Mouse (Mus musculus) brown adipose tissue, adult 24 weeks (tissue): ENCODE measurements at regions not wholly inside any gene's neighbourhood (a gene's known extent, or its start where the extent isn't known, plus 50 kb on each side); places are given as distances from the start of the nearest gene placed in this dataset.

Experiments
- H3K27ac ChIP-seq: fragments of 200-500 bp; replicated peaks from 2 replicates; pipeline ENCODE4 v1.5.1; 2012; ENCODE audit warnings: low read depth, mild to moderate bottlenecking, low read length
- H3K4me1 ChIP-seq: fragments of 200-500 bp; 2 replicates; pipeline ENCODE4 v1.6.1; 2012; ENCODE audit warnings: low read length, mixed read lengths; ENCODE audit not compliant: control insufficient read depth, insufficient read depth, insufficient read length
- H3K4me3 ChIP-seq: fragments of 200-500 bp; 2 replicates; pipeline ENCODE4 v1.5.1; 2012; ENCODE audit warnings: low read depth, mild to moderate bottlenecking, low read length, moderate library complexity; ENCODE audit not compliant: insufficient read depth

DNA sequence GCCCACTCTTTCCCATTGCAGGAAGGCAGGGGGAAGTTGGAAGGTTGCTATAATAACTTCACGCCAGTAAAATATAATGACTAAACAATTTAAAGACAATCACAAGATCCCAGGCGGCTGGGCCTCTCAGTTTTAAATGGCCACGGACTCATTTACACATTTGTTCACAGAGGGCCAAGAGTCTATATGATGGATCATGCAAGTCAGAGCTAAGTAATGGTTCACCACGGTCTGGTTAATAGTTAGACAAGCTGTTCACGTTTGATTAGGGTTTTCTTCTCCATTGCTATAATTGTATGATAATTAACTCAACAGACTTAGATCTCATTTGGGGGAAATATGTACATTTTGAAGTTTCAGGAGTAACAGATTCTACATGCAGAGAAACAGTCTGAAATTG lies 170.0 kb downstream of the Ppargc1a start:
- Histone ChIP-seq H3K4me1 (no peaks in the 10 kb centered on the region), H3K4me3 (no peak overlapping the region), H3K27ac (no peak overlapping the region)

DNA sequence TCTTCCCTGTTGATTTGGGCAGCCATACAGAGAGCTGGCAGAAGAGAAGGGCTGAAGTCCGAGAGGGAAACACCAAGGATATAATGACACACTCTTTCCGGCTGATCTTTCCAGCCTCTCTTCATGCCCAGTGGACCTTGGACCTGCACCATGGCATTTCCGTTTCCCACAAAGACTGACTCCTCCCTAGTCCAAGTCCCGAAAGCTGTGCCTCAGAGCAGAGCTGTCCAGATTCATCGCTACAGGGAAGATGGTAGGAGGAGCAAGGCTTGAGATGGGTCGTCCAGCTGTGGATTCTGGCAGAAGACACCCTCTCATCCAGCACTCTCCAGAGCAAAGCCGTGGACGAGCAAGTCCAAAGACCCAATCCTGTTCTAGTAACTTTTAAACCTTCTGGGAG lies 176.2 kb downstream of the Ppargc1a start:
- H3K4me3 ChIP-seq: no peak overlapping the region
- no peaks in the 10 kb centered on the region for H3K4me1 ChIP-seq
- H3K27ac ChIP-seq: no peak overlapping the region

DNA sequence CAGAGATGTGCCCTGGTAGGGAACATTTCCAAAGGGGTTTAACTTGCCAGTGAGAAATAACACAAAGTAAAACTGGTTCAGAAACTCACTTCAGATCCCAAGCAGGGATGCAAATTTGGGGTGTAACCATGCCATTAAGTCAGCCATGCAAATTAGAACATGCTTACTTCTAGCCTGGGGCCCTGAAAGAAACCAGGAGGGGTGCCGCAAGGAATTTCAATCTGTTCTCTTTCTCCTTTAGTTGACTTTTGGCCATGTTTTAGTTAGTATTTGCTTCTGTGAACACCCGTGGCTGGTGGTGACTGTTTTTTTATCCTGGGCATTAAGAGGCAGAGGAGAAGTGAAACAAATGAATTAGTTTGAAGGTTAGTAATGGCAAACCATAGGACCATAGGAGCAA lies 179.8 kb downstream of the Ppargc1a start:
- Histone ChIP-seq H3K27ac (no peak overlapping the region), H3K4me1 (no peaks in the 10 kb centered on the region), H3K4me3 (no peak overlapping the region)

DNA sequence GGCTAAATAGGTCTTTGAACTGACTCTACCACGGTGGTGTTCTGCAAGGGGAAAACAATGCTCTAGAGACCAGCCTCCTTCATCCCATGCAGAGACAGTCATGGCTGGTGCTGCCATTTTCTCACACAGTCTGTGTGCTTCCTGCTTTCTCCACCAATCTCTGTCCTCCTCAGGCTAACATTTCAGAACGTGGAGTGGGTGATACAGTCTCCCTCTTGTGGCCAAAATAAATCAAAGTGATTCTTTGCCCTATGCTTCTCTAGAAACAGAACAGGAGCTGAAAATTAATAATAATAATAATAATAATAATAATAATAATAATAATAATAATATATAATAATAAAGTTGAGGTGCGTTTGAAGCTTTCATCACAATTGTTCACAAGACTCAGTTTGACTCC lies 181.1 kb downstream of the Ppargc1a start:
- Histone ChIP-seq H3K4me3 (no peak overlapping the region), H3K27ac (no peak overlapping the region)

DNA sequence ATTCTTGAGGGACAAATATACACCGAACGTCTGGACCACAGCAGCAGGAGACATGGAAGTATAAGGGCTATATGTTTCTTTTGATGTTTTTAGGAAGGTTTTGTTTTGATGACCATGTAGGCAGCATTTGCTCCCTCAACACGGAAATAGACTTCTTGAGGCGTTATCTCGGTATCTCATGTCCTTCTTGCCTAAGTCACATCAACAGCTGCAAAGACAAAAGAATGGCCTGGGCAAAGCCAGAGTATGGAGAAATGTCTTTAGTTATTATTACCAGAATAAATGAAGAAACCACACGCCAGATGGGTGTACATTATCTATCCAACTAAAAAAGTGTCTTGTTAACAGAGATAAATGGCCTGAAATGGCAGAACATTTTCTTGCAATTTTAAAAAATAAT lies 183.2 kb downstream of the Ppargc1a start:
- Histone ChIP-seq H3K4me1 (no peaks in the 10 kb centered on the region), H3K4me3 (no peak overlapping the region), H3K27ac (no peak overlapping the region)

More for the DNA sequence above, 181.1 kb downstream of the Ppargc1a start:
- no peaks in the 10 kb centered on the region for H3K4me1 ChIP-seq

DNA sequence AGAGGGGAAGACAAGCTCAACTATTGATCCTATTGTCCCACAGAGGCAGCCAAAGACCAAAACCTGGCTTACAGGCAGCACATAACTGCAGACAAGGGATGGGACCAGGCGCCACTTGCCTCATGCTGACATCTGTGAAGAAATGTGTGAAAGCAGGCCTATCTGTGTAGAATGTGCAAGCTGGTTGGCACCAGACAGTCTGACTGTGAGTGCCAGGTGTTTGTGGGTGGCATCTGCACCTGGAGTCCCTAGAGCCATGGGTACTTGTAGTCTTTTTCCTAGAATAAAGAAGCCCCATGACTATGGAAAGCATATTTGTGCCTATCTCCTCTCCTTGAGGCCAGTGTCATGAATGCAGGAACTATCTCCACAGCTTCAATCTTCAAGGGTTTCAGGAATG lies 208.4 kb downstream of the Ppargc1a start:
- Histone ChIP-seq H3K4me3 (no peak overlapping the region), H3K4me1 (no peaks in the 10 kb centered on the region), H3K27ac (no peak overlapping the region)

DNA sequence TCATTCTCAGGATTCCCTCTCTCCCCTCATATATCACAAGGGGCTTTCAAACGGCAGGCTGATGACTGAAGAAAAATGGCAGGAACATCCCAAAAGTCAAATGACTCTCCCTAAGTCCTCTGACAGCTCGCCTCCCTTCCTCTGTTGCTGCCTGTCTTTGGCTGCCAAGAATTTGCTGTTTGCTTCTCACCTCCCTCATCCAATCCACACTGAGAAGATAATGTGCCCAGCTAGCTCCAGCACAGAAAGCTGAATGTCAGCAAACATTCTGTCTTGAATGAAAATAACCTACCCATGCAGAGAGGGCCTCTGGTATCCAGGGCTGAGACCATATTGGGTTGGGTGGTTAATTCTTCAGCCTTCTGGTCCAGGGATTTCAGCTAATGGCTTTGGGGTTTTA lies 219.3 kb downstream of the Ppargc1a start:
- no peaks in the 10 kb centered on the region for H3K4me1 ChIP-seq
- no peak overlapping the region for H3K27ac ChIP-seq
- no peak overlapping the region for H3K4me3 ChIP-seq

DNA sequence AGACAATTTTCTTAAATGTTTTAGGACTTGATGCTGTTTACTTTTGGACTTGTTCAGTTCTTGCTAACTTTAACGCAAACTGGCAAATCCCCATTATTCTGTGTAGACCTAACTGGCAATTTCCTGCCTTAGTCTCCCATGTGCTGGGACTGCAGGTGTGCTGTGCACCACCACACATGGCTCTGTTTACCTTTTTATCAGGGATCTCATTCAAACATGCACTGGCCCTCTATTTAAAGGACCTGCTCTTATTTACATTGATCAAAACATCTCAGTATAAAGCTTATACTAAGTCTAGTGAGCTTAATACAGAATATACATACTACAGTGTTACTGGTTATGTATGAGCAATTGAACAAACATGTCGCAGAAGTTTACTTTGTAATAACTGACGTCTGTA lies 238.4 kb downstream of the Ppargc1a start:
- Histone ChIP-seq H3K27ac (no peak overlapping the region), H3K4me1 (no peaks in the 10 kb centered on the region), H3K4me3 (no peak overlapping the region)

DNA sequence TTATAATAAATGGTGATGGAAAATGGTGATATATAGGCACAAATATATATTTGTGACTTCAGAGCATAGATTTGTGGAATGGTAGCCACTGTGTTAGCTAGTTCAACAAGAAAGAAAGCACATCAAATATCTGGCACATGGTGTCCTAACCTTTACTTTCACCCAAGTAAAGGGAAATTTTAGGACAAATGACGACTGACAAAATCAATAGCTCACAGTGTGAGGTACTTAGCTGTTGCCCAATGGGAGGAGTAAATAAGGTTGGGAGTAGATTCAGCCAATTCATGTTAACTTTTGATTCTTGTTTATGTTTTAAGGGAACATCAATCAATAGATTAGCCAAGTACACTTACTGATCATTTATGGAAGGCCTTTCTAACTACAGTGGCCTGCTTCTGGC lies 278.3 kb downstream of the Ppargc1a start:
- no peak overlapping the region for H3K27ac ChIP-seq
- no peaks in the 10 kb centered on the region; the same call in 1 of the 2 replicates for H3K4me1 ChIP-seq
- no peak overlapping the region for H3K4me3 ChIP-seq

DNA sequence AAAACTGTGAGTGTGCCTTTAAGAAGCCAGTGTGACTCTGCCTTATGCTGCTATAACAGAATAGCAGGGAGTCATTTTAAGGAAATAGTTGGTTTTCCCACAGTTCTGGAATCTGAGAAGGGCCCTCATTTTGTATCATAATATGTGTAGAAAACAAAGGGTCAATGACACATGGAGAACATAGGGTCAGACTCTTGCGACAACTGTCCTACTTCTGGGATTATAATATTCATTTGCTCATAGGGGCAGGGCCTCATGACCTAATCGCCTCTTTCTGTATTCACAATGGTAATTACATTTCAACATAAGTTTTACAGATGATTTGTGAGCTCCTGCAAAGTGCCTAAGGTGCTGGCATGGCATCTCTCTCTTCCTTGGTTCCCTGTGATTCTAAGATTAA lies 279.3 kb downstream of the Ppargc1a start:
- Histone ChIP-seq H3K4me1 (no peaks in the 10 kb centered on the region; the same call in 1 of the 2 replicates), H3K27ac (no peak overlapping the region)

DNA sequence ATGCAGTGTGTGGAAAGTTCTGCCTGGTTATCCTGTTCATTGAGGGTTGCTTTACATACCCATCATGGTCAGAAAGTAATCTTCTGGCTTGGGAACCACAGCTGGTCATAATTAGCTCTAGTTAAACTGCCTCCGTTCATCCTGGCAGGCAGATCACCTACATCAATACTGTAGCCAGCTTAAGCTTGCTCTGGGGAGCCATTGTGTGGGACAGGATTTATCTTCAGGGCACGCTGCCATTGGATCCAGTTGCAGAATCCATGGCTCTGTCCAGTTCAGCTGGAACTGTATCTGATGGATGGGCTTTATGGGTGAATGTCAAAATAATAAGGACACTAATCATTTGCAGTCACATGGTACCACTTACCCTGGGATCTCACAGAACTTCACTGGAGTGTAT lies 326.4 kb downstream of the Ppargc1a start:
- Histone ChIP-seq H3K4me1 (no peaks in the 10 kb centered on the region), H3K27ac (no peak overlapping the region), H3K4me3 (no peak overlapping the region)

More for the DNA sequence above, 279.3 kb downstream of the Ppargc1a start:
- no peak overlapping the region for H3K4me3 ChIP-seq

DNA sequence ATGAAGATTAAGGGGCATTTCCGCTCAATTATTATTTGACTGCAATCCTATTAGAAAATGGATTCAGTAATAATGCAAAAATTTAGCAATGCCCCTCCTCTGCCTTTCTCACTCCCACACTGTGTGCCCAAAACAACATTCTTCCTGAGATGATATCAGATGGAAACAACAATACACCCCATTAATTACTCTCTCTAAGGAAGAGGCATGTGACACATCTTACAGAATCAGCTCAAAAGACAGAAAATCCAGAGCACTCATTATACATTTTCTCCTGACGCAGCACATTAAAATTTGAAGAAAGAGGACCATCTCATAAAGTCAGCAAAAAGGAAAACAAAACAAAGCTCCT lies 333.5 kb downstream of the Ppargc1a start:
- H3K4me1 ChIP-seq: no peaks in the 10 kb centered on the region
- H3K4me3 ChIP-seq: no peak overlapping the region
- H3K27ac ChIP-seq: no peak overlapping the region

DNA sequence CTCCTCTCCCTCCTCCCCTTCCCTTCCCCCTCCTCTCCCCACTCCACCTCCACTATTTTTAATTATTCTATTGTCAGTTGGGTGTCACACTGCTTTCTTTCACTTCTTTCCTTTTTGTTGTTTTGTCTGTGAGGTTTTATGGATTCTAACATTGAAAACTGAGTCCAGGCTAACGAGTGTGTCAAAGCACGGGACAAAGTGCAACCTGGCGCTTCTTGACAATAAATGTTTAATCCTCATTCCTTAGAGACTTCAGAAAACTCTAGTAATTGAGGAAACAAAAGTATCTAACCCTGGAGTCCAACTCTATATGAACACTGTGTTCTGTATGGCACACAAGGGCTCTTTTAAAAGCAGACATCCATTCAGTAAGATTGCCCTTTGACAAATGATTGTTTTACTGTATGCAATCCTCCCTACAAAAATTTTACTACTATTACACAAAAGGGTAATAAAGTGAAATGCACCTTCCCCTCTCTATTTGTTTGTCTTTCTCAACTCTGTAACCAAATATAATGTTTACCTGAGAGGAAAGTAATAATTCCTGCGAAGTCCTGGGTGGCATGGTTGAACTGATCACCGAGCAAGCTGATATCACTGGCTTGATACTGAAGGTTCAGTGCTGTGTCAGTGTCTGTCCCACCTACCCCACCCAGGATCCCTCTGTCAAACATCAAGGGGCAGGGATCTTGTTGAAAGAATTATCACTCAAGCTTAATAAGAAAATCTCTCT lies 334.1 kb downstream of the Ppargc1a start:
- no peak overlapping the region for H3K4me3 ChIP-seq
- no peaks in the 10 kb centered on the region for H3K4me1 ChIP-seq
- H3K27ac ChIP-seq: no peak overlapping the region

DNA sequence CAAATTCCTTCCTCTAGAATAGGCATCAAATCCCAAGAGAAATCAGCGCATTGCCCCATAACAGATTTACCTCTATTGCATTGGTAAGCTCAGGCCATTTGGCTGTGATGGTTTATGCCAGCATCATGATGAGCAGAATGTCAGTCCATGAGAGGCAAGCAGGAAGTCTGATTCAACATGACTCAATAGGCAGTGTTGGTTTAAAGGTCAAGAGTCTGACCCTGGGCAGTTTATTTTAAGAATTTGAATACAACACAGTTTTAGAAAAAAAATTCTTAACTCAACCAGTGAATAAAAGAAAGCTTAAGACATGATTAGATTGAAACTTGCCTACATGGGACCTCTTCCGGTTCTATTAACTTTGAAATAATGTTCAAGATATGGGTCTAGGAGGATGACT lies 337.7 kb downstream of the Ppargc1a start:
- Histone ChIP-seq H3K4me3 (no peak overlapping the region), H3K27ac (no peak overlapping the region), H3K4me1 (no peaks in the 10 kb centered on the region)

DNA sequence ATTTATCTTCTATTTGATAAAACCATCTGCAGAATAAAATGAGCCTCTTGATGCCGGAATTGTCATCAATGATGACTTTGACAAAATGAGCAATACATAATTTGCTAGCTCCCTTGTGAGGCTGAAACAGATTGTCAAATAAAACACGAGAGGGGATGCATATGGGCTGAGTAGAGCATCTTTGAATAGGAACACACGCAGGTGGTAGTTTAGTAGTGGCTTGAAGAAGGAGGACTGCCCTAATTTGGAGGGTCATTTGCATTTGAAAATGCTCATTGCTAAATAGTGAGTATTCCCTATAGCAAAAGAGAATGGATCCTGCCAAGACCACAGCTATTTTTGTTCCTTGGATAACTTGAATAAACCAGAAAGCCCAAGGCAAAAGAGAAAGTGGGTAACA lies 339.5 kb downstream of the Ppargc1a start:
- H3K27ac ChIP-seq: no peak overlapping the region
- H3K4me3 ChIP-seq: no peak overlapping the region
- H3K4me1 ChIP-seq: no peaks in the 10 kb centered on the region

DNA sequence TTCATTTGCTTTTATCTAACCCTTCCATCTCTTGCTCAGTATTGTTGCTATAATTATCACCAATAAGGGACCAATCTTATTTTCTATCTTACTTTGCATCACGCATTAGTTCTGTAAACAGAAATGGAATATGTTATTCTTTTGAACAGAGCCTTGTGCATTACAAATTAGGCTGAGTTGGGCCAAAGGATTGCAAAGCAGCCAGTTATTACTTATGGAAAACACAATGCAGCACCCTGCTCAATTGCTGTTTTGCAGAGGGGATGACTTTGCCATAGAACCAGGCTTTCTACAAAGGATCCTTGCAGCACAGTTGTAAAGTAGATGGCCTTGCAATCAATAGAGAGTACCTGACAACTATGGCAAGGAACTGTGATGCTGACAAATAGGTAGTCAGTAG lies 364.3 kb downstream of the Ppargc1a start:
- H3K4me1 ChIP-seq: no peaks in the 10 kb centered on the region
- H3K27ac ChIP-seq: no peak overlapping the region

More for the DNA sequence above, 364.3 kb downstream of the Ppargc1a start:
- no peak overlapping the region for H3K4me3 ChIP-seq
